Mouse (Mus musculus) common myeloid progenitor, adult 5-6 weeks (primary cell): ENCODE data around the gene Aurkb. TPM values are rescaled to one million over a fixed set of nuclear protein-coding genes. Genes with fewer than 3 reads are reported as not detected.
"Not testable (repeated sequence)": the region's sequence is repeated elsewhere in the genome, so short reads cannot be mapped to it uniquely, and the experiment has no call there.

Source experiments
- ATAC-seq: replicated peaks from 2 replicates; pipeline ENCODE4 v1.8.0; 2016; ENCODE audit warnings: low read depth, mild to moderate bottlenecking, moderate TSS enrichment, inconsistent platforms; ENCODE audit not compliant: poor library complexity, severe bottlenecking
- total RNA-seq: library from RNA; stranded (forward); fragments of 200-1000, 187-1606 nt; gene quantifications from 2 replicates; pipeline ENCODE4 v1.2.3, GENCODE M21; 2017

Gene Aurkb
- total RNA-seq: 89.5 and 121 TPM in 2 replicates

DNA sequence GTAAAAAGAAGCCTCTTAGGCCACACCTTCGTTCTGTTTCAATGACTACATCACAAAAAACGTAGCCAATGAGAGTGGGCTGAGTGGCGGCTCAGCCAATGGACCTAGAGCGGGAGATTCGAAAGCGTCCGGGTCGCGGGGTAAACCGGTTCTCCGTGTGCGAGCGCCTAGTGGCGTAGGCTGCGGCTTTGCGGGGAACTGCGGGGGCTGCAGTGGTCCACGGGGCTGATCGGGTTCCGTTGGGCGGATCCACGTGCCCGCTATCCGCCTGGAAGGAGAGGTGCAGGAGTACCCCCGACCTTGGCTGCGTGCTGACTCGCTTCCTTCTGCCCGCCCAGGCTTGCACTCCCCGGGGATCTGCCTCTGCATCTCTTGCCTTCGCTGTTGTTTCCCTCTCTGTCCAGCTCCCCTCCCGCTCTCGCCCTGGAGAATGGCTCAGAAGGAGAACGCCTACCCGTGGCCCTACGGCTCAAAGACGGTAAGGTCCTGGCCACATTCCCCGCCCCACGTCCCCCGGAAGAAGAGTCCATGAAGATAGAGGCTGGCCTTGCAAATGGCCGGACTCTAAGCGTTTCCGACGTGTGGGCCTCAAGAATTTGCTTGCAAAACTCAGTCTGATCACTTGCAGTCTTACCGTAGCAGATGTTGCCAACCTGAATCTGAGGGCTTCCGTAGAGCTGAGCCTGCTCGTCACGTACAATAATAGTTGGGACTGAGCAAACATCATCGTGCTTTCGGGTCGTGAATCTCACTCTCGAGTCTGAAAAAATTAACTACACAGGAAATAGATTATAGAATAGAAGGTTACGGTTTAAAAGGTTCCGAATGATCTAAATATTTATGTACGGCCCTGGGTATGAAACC lies at the start of gene Aurkb:
Gene Aurkb, plus strand, starts transcription at position 117 of the 864 bp plus-strand sequence.
- ATAC-seq: peak; percentile 75

DNA sequence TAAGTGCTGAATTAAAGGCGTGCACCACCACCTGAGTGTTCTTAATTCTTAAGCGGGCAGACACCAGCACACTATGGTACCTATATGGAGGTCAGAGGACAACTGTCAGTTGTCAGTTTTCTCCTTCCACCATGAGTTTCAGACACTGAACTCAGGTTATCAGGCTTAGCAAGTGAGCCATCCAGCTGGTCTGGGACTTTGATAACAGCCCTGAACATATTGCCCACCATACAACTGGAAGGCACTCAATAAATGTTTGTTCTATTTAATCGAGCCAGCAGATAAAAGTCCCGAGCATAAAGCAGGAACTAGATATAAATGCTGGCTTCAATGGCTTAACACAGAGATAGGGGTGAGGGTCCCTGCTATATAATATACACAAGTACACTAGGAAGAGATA lies 48.4 kb upstream of the Aurkb start:
- ATAC-seq: no peak

DNA sequence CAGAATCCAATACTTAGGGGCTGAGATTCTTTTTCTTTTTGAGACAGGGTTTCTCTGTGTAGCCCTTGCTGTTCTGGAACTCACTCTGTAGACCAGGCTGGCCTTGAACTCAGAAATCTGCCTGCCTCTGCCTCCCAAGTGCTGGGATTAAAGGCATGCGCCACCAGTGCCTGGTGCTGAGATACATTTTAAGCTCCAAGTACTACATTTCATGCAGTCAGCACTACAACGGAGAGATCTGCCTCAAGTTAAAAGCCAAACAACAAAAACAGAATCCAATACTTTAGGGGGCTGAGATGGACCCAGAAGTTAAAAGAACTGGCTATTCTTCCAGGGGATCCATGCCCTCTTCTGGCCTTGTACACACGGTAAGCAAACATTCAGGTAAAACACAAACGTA lies 42.7 kb upstream of the Aurkb start:
- ATAC-seq: not testable (repeated sequence)

DNA sequence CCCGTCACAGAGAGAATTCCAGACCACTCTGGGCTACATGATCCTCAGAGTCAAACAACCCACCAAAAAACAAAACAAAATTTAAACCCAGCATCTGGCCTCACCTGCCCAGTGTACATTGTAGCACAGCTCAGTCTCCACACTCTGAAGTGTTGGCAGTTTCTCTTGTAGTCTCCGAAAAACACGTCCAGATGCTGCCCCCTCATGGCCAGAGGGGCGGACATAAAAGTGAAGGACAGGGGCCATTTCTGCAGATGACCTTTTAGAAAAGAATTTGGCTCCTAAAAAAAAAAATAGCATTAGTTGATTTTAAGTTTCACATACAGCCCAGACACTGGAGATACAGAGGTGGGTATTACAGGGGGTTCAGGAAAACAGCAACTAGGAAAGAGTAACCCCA lies 41.9 kb upstream of the Aurkb start:
- ATAC-seq: no peak

DNA sequence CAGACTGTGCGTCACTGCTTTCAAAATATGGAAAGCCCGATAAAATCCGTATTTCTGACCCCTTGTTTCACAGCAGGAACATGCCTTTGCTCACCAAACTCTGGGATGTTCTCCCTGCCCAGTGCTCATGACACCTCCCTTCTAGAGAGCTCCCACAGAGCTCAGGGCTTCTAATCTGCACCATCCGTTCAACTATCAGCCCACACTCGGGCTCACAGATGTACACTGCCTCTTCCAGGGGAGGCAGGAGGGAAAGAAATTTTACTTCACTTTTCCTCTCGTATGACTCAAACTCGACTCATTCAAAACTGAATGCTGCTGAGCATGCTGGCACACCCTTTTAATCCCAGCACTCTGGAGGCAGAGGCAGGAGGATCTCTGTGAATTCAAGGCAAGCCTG lies 40.3 kb upstream of the Aurkb start:
- ATAC-seq: no peak

DNA sequence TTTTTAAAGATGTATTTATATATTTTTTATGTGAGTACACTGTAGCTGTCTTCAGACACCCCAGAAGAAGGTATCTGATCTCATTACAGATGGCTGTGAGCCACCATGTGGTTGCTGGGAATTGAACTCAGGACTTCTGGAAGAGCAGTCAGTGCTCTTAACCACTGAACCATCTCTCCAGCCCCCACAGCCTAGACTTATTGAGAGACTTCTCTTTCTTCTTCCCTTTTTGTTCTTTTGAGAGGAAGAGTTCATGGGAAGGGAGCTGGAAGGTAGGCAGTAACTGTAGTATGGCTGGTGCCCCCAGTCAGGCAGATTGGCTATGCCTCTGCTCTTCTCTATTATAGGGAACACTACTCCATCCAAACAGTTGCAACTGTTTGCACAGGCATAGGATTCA lies 38.9 kb upstream of the Aurkb start:
- not testable (repeated sequence) for ATAC-seq

DNA sequence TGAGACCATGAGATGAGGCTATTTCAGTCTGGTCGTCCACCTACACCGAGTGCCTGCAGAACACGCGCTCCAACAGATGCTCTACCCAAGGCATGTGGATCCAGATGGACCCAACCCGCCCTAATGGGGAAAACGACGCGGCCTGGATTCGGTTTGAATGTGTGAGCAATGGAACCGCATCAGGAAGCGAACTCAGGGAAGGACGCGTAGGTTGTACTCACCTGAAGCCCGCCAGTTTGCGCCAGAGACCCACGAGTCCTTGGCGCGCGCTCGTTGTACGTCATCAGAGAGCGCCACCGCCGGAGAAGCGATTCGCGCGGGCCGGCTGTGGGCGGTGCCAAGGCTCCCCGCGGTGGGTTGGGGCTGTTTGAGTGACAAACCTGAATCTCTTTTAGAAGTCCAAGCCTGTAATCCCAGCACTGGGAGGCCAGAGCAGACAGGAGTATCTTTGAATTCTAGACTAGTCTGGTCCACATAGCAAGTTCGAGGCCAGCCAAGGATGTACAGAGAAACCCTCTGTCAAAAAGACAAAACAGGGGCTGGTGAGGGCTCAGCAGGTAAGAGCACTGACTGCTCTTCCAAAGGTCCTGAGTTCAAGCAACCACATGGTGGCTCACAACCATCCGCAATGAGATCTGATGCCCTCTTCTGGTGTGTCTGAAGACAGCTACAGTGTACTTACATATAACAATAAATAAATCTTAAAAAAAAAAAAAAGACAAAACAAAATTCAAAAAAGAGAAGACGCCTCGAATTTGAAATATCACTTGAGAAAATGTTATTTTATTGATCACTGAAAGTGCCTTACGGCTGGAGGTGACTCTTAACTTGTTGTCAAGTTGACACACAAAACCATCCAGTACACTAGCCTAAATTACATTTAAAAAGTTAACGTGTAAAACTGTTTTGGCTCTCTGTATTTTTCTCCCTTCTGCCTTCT lies 37.0 kb upstream of the Aurkb start, which contains the start of gene Pfas:
Gene Pfas, minus strand, starts transcription at position 279 of the 940 bp plus-strand sequence.
- ATAC-seq: peak; percentile 89

DNA sequence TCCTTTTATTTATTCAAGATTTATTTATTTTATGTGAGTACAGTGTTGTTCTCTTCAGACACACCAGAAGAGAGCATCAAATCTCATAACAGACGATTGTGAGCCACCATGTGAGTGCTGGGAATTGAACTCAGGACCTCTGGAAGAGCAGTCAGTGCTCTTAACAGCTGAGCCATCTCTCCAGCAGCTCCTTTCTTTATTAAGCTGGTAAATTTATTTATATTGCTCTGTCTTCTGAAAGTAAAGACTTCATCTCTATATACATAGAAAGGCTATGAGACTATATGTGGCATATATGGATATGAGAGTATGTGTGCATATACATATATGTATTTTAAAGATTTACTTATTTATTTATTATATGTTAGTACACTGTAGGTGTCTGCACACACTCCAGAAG lies 35.9 kb upstream of the Aurkb start:
- ATAC-seq: no peak

DNA sequence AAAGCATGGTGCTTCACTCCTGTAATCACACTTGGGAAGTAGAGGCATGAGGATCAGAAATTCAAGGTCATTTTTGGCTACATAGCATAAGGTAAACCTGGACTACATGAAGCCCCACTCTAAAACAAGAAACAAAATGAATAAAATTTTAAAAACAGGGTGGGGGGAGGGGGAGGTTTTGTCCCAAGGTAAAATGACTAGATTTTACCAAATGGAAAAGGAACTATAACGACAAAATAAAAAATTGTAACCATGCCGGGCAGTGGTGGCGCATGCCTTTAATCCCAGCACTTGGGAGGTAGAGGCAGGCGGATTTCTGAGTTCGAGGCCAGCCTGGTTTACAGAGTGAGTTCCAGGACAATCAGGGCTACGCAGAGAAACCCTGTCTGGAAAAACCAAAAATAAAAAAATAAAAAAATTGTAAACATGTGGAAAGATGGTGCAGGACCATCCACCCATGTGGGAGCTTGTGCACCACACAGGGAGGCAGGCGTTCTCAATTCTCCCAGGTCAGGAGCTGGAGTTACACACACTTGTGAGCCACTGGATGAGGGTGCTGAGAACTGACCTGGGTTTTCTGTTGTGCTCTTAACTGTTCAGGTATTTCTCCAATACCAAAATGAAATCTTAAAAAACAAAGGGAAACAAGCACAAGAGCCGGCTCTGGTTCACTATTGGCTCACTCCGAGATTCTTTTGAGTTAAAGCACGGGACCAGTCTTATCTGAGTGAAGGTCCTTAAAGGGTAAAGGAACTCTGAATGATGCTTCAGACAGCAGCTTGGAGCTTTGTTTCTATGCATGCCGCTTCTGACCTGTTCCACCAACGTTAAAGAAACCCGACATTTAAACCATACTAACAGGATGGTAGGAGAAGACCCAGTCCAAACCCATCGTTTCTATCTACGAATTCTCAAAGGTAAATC lies 34.8 kb upstream of the Aurkb start:
- no peak for ATAC-seq

DNA sequence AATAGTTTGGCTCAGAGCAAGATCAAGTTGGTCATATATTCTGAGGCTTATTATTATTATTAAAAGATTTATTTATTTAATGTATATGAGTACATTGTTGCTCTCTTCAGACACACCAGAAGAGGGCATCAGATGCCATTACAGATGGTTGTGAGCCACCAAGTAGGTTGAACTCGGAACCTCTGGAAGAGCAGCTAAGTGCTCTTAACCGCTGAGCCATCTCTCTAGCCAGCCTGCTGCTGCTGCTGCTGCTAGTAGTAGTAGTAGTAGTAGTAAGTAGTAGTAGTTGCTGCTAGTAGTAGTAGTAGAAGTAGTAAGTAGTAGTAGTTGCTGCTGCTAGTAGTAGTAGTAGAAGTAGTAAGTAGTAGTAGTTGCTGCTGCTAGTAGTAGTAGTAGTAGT lies 34.0 kb upstream of the Aurkb start:
- not testable (repeated sequence) for ATAC-seq

DNA sequence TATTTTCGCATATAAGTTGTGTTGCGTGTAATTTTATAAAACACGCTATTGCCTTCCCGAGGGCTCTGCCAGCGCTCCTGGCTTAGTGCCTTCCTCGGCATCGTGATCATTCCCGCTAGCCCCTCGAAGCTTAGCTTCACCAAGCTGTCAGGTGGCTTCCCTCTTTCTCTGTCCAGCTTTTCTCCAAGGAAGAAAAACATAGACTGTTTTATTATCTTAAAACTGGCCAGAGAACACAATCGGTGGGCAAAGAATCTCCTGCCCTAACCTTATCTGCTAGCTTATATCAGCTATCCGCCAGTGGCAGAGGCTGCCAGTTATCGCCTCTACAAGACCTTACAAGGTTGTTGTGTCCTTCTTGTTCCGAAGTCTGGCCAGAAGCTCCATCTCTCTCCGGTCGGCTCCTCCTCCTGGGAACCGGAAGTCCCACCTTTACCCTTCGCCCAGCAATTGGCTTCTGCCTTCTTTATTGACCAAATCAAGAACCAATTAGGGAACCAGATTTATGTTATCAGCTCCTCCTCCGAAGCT lies 33.3 kb upstream of the Aurkb start:
- ATAC-seq: peak; percentile 54

DNA sequence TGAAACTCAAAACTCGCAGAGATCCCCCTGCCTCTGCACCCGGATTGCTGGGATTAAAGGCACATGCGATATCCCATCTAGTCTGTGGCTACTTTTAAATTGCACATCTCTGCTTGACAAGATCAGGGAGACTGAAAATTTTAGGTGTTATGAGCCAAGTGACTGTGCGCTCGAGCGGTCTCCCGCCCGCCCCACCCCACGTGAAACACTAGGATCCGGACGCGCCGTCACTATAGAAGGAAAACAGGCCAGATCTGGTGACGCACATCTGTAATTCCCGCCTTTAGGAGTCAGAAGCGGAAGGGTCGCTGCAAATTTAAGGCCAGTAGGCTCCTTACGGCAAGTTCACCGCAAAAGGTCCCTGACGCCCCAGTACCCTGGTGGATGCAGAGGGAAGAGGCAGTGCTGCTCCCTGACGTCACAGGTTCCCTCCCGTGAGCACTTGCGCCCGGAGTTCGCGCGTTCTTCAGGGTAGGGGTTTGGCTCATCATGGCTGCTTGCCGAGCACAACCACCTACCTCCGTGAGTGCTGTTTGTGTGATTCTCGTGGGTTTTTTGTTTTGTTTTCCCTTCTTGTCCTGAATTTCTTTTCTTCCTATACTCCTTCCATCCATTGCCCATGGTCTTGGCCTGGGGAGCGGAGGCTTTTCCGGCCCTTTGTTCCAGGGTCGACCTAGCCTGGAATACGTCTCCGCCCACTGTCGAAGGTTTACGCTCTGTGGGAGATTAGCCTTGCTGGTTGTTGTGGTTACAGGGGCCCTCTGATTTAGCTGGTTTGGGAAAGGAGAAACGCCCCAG lies 29.6 kb upstream of the Aurkb start, which contains the start of gene Ctc1:
Gene Ctc1, plus strand, starts transcription at position 268 of the 798 bp plus-strand sequence.
- ATAC-seq: peak; percentile 94

DNA sequence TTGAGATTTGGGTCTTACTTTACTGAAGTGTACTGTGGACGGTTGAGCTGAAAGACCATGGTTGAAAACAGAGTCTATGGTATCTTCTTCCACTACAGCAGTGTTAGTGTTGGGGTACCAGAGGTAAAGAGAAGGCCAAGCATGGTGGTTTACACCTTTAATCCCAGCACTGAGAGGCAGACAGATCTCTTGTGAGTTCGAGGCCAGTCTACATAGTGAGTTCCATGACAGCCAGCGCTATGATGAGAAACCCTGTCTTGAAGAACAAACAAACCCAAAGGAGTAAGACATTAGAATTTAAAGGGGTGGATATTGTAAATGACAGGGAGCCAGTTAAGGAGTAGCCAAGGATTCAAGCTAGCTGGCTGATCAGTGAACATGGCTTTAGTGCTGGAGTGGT lies 28.7 kb upstream of the Aurkb start:
- no peak for ATAC-seq

DNA sequence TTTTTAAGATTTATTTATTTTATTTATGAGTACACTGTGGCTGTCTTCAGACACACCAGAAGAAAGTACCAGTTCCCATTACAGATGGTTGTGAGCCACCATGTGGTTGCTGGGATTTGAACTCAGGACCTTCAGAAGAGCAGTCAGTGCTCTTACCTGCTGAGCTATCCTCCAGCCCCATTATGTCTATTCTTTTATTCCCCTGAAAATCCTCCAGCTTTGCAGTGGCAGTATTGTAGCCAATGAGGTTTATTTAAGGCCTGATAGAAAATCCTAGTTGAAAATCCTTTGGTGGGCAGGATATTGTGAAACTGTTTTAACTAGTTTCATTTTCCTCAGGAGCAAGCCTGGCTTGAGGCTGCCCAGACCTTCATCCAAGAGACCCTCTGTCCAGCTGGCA lies 24.8 kb upstream of the Aurkb start:
- ATAC-seq: no peak

DNA sequence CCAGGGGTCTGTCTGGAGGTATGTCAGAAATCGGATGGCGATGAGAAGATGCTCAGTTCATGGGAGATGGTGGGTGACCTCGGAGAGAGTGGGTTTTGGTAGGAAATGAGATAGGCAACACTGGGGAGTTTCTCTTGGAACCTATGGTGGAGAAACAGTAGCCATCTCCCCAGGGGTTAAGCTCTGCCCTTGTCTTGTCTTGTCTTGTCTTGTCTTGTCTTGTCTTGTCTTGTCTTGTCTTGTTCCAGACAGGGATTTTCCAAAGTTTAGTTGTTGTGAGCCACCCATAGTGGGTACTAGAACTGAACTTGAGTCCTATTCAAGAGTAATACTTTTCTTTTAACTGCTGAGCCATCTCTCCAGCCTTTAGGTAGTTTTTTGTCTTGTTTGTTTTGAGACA lies 18.9 kb upstream of the Aurkb start:
- ATAC-seq: no peak

DNA sequence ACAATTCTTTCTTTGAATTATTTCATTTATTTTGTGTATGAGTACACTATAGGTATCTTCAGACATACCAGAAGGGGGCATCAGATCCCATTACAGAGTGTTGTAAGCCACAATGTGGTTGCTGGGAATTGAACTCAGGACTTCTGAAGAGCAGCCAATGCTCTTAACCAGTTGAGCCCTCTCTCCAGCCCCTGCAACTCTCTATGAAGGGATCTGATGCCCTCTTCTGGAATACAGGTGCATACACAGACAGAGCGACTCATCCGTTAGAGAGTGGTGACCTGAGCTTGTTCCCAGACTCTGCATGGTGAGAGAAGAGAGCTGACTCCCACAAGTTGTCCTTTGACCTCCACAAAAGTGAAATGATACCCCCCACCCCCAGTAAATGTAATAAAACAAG lies 16.6 kb upstream of the Aurkb start:
- ATAC-seq: peak; percentile 76

DNA sequence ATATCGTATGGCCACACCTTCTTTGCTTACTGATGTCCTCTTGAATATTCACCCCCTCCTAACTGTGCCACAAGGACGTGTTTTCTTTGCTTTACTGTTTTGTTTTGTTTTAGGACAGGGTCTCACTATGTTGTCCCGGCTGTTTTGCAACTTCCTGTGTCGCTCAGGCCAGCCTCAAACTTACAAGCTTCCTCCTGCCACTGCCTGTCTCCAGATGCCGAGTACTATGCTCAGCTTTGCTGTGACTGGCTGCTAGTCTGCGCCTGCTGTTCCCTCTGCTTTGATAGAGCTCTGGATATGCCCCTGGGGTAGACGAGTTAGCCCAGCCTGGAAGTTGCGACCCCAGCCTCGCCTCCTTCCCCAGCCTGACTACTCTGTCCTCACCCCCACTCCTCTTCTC lies 11.9 kb upstream of the Aurkb start:
- ATAC-seq: no peak

DNA sequence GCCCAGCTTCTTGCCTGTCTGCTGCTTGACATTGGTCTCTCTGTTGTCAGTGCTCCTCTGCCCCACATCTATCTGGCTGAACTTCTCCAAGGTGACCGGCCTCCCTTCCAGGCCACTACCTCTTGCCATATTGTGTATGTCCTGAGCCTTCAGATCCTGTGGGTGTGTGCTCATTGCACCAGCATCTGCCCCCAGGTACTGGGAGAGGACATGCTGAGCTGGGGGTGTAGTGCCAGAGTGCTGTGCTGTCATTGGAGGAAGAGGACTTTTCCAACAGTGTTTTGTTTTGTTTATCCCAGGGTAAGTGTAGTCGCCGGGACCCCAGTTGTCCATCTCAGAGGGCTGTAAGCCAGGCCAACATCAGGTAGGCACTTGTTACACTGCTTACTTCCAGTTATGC lies 10.9 kb upstream of the Aurkb start:
- no peak for ATAC-seq

DNA sequence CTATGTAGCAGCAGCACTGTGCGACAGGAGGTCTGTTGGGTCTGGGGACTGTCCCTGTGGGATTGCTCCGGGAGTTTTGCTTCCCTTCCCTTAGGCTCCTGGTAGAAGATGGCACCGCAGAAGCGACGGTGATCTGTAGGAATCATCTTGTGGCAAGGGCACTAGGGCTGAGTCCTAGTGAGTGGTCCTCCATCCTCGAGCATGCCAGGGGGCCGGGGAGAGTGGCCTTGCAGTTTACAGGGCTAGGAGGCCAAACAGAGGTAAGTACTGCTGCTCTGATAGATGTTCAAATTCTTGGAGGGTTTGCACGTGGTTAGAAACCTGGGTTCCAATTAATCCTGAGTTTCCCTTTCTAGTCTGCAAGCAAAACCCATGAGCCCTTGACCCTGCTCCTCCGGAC lies 10.0 kb upstream of the Aurkb start:
- no peak for ATAC-seq
